Mouse (Mus musculus): ENCODE measurements around the gene Efhc1. TPM values are rescaled to one million over a fixed set of nuclear protein-coding genes. Genes with fewer than 3 reads are reported as not detected.

Gene Efhc1
- total and polyA plus RNA-seq, 3 experiments = not detected

- no peak for TF ChIP-seq JUND (IDR thresholded peaks at IDR 0.05; ENCODE audit: low read depth, low read length)
These were observed 8.4 kb upstream of the Efhc1 start (continued) for GRCm38 (mm10) chr1:20943016-20943415.

GRCm38 (mm10) chr1:20951799-20952198 lies 373 bp downstream of the Efhc1 start:
- DNase-seq (ENCODE audit: low read depth, low spot score) = no peak
- Histone ChIP-seq H3K36me3 (ENCODE audit: control insufficient read depth in 1 of 2, insufficient read depth in 2 of 2, low read length in 2 of 2) (no peaks in the 10 kb centered on the region), H3K9ac (ENCODE audit: control insufficient read depth, low read depth, low read length, poor library complexity, severe bottlenecking) (no peak overlapping the region), H3K27me3 (ENCODE audit: control insufficient read depth in 1 of 2, insufficient read depth in 2 of 2, low read length in 2 of 2) (peaks cover 0 to 5% of the 10 kb centered on the region in 2 experiments; a peak in 1 of 4 replicates), H3K4me1 (ENCODE audit: control insufficient read depth in 1 of 2, insufficient read depth in 2 of 2, low read length in 2 of 2) (no peaks in the 10 kb centered on the region), H3K9me3 (replicated peaks; ENCODE audit: insufficient read depth, low read length) (no peaks in the 10 kb centered on the region), H3K79me2 (ENCODE audit: control insufficient read depth, insufficient read depth, low read length, poor library complexity) (no peaks in the 10 kb centered on the region), H3K27ac (ENCODE audit: control insufficient read depth, low read depth, low read length) (no peak overlapping the region), H3K4me3 (ENCODE audit: control insufficient read depth in 1 of 2, insufficient read depth in 1 of 2, low read depth in 2 of 2, low read length in 2 of 2) (peak overlapping the region in 1 of 2 experiments; percentile 42; a peak in 2 of 4 replicates)
- TF ChIP-seq TAL1 (IDR thresholded peaks at IDR 0.05; ENCODE audit: low read length) (no peak), USF2 (IDR thresholded peaks at IDR 0.05; ENCODE audit: borderline replicate concordance in 1 of 2, insufficient read depth in 1 of 2, low read depth in 1 of 2, low read length in 2 of 2) (no peak), ZKSCAN1 (IDR thresholded peaks at IDR 0.05; ENCODE audit: low read depth, low read length) (no peak), MAFK (IDR thresholded peaks at IDR 0.05; ENCODE audit: borderline replicate concordance, low read depth, low read length) (no peak), E2F4 (IDR thresholded peaks at IDR 0.05; ENCODE audit: borderline replicate concordance, low read depth, low read length) (no peak), CHD1 (IDR thresholded peaks at IDR 0.05; ENCODE audit: low read depth, low read length) (no peak), SMC3 (IDR thresholded peaks at IDR 0.05; ENCODE audit: low read depth, low read length) (no peak), POLR2A (IDR thresholded peaks at IDR 0.05; ENCODE audit: control insufficient read depth in 1 of 2, insufficient read depth in 1 of 2, low read depth in 1 of 2, low read length in 2 of 2, poor library complexity in 1 of 2) (no peak), MEF2A (IDR thresholded peaks at IDR 0.05; ENCODE audit: extremely low read depth, insufficient replicate concordance, low read depth, low read length, poor library complexity, severe bottlenecking) (no peak), USF1 (IDR thresholded peaks at IDR 0.05; ENCODE audit: low read depth, low read length) (no peak), ETS1 (IDR thresholded peaks at IDR 0.05; ENCODE audit: low read depth, low read length) (no peak), ELF1 (IDR thresholded peaks at IDR 0.05; ENCODE audit: low read depth, low read length) (no peak), MXI1 (IDR thresholded peaks at IDR 0.05; ENCODE audit: low read depth, low read length) (no peak), POLR2AphosphoS5 (IDR thresholded peaks at IDR 0.05; ENCODE audit: borderline replicate concordance, low read depth, low read length) (no peak), NELFE (IDR thresholded peaks at IDR 0.05; ENCODE audit: low read depth, low read length) (no peak), GATA1 (IDR thresholded peaks at IDR 0.05; ENCODE audit: low read depth, low read length) (no peak), ZMIZ1 (IDR thresholded peaks at IDR 0.05; ENCODE audit: low read depth, low read length) (no peak), RCOR1 (IDR thresholded peaks at IDR 0.05; ENCODE audit: low read depth, low read length) (no peak), EP300 (IDR thresholded peaks at IDR 0.05; ENCODE audit: low read depth in 1 of 2, low read length in 2 of 2) (no peak), UBTF (IDR thresholded peaks at IDR 0.05; ENCODE audit: borderline replicate concordance, insufficient read depth, low read depth, low read length) (no peak)
